Mouse (Mus musculus): ENCODE results near the gene Htr6. TPM values are rescaled to one million over a fixed set of nuclear protein-coding genes. Genes with fewer than 3 reads are reported as not detected.

The Htr6 gene
- polyA plus RNA-seq, 1 experiment from 2014 or later = not detected

GRCm38 (mm10) chr4:139064831-139065230 lies 10.5 kb downstream of the Htr6 start:
- H3K36me3 ChIP-seq = no peaks in the 10 kb centered on the region
- no peak overlapping the region for H3K4me3 ChIP-seq
- no peak overlapping the region for H3K9ac ChIP-seq
- no peaks in the 10 kb centered on the region for H3K4me1 ChIP-seq (replicated peaks)
- H3K27ac ChIP-seq = no peak overlapping the region
- no peak for ATAC-seq (replicated peaks; ENCODE audit: insufficient number of reproducible peaks, insufficient read depth, low FRiP score, low read depth)
- peaks cover 26% of the 10 kb centered on the region for H3K27me3 ChIP-seq
- no peak overlapping the region for H3K4me2 ChIP-seq
- no peaks in the 10 kb centered on the region for H3K9me3 ChIP-seq (replicated peaks)
- 85% methylated on average over 5 of the region's 5 CpGs for WGBS

- Histone ChIP-seq H3K36me3 (no peaks in the 10 kb centered on the region), H3K27ac (no peak overlapping the region), H3K9me3 (replicated peaks) (no peaks in the 10 kb centered on the region), H3K9ac (no peak overlapping the region), H3K4me1 (replicated peaks) (peaks cover 11% of the 10 kb centered on the region), H3K4me3 (no peak overlapping the region), H3K4me2 (no peak overlapping the region), H3K27me3 (peaks cover 10% of the 10 kb centered on the region)
- no peak for ATAC-seq (replicated peaks; ENCODE audit: insufficient number of reproducible peaks, insufficient read depth, low FRiP score, low read depth)
- 5% methylated on average over 7 of the region's 7 CpGs for WGBS
These were observed 15.8 kb downstream of the Htr6 start for GRCm38 (mm10) chr4:139059569-139059968.

GRCm38 (mm10) chr4:139058029-139058428 lies 17.3 kb downstream of the Htr6 start:
- no peak overlapping the region for H3K4me3 ChIP-seq
- H3K27ac ChIP-seq = no peak overlapping the region
- H3K27me3 ChIP-seq = peaks cover 3% of the 10 kb centered on the region; the same call in 1 of the 2 replicates
- H3K36me3 ChIP-seq = no peaks in the 10 kb centered on the region
- peaks cover 16% of the 10 kb centered on the region for H3K4me1 ChIP-seq (replicated peaks)
- no peak overlapping the region for H3K4me2 ChIP-seq
- ATAC-seq (replicated peaks; ENCODE audit: insufficient number of reproducible peaks, insufficient read depth, low FRiP score, low read depth) = no peak
- H3K9me3 ChIP-seq (replicated peaks) = no peaks in the 10 kb centered on the region
- 81% methylated on average over 5 of the region's 5 CpGs for WGBS
- no peak overlapping the region for H3K9ac ChIP-seq

- peaks cover 3% of the 10 kb centered on the region; the same call in 1 of the 2 replicates for H3K27me3 ChIP-seq
- ATAC-seq (replicated peaks; ENCODE audit: insufficient number of reproducible peaks, insufficient read depth, low FRiP score, low read depth) = no peak
- 63% methylated on average over 5 of the region's 5 CpGs for whole genome bisulfite sequencing
- H3K36me3 ChIP-seq = no peaks in the 10 kb centered on the region
- no peak overlapping the region for H3K4me2 ChIP-seq
- no peak overlapping the region for H3K27ac ChIP-seq
- no peaks in the 10 kb centered on the region for H3K9me3 ChIP-seq (replicated peaks)
- H3K4me3 ChIP-seq = no peak overlapping the region
- H3K9ac ChIP-seq = no peak overlapping the region
- peaks cover 16% of the 10 kb centered on the region for H3K4me1 ChIP-seq (replicated peaks)
These were observed 18.1 kb downstream of the Htr6 start for GRCm38 (mm10) chr4:139057291-139057690.

GRCm38 (mm10) chr4:139055744-139056143 lies 19.6 kb downstream of the Htr6 start:
- H3K27me3 ChIP-seq = peaks cover 3% of the 10 kb centered on the region; the same call in 1 of the 2 replicates
- no peak overlapping the region for H3K4me3 ChIP-seq
- no peak for ATAC-seq (replicated peaks; ENCODE audit: insufficient number of reproducible peaks, insufficient read depth, low FRiP score, low read depth)
- no peak overlapping the region for H3K27ac ChIP-seq
- H3K9ac ChIP-seq = no peak overlapping the region
- H3K9me3 ChIP-seq (replicated peaks) = no peaks in the 10 kb centered on the region
- no peaks in the 10 kb centered on the region for H3K36me3 ChIP-seq
- 79% methylated on average over 3 of the region's 3 CpGs for WGBS
- H3K4me1 ChIP-seq (replicated peaks) = peaks cover 16% of the 10 kb centered on the region
- no peak overlapping the region for H3K4me2 ChIP-seq

- ATAC-seq (replicated peaks; ENCODE audit: insufficient number of reproducible peaks, insufficient read depth, low FRiP score, low read depth) = no peak
- Histone ChIP-seq H3K27me3 (peaks cover 3% of the 10 kb centered on the region; the same call in 1 of the 2 replicates), H3K9ac (no peak overlapping the region), H3K27ac (no peak overlapping the region), H3K4me1 (replicated peaks) (peaks cover 16% of the 10 kb centered on the region), H3K4me2 (no peak overlapping the region), H3K9me3 (replicated peaks) (no peaks in the 10 kb centered on the region), H3K4me3 (no peak overlapping the region), H3K36me3 (no peaks in the 10 kb centered on the region)
- WGBS = 77% methylated on average over 4 of the region's 4 CpGs
These were observed 20.0 kb downstream of the Htr6 start for GRCm38 (mm10) chr4:139055336-139055735.

GRCm38 (mm10) chr4:139054300-139054923 lies 21.0 kb downstream of the Htr6 start:
- no peak overlapping the region for H3K9ac ChIP-seq

GRCm38 (mm10) chr4:139053391-139053790 lies 22.0 kb downstream of the Htr6 start:
- no peak overlapping the region for H3K27ac ChIP-seq
- peaks cover 16% of the 10 kb centered on the region for H3K4me1 ChIP-seq (replicated peaks)
- H3K36me3 ChIP-seq = no peaks in the 10 kb centered on the region
- no peaks in the 10 kb centered on the region for H3K9me3 ChIP-seq (replicated peaks)
- no peaks in the 10 kb centered on the region for H3K27me3 ChIP-seq
- no peak overlapping the region for H3K4me2 ChIP-seq
- no peak overlapping the region for H3K4me3 ChIP-seq
- WGBS = 66% methylated on average over 5 of the region's 5 CpGs
- no peak overlapping the region for H3K9ac ChIP-seq
- no peak for ATAC-seq (replicated peaks; ENCODE audit: insufficient number of reproducible peaks, insufficient read depth, low FRiP score, low read depth)

More at GRCm38 (mm10) chr4:139054300-139054923, 21.0 kb downstream of the Htr6 start:
- no peak overlapping the region for H3K4me3 ChIP-seq
- peaks cover 16% of the 10 kb centered on the region for H3K4me1 ChIP-seq (replicated peaks)
- 0 out of 2 replicates have a peak overlapping the region, but pooled peaks have one; percentile 6 for H3K4me2 ChIP-seq
- H3K9me3 ChIP-seq (replicated peaks) = no peaks in the 10 kb centered on the region
- no peaks in the 10 kb centered on the region for H3K27me3 ChIP-seq
- WGBS = 40% methylated on average over 9 of the region's 9 CpGs
- ATAC-seq (replicated peaks; ENCODE audit: insufficient number of reproducible peaks, insufficient read depth, low FRiP score, low read depth) = peak; percentile 25; the same call in 1 of the 2 replicates
- H3K27ac ChIP-seq = peak overlapping the region; percentile 15; the same call in 1 of the 2 replicates
- H3K36me3 ChIP-seq = no peaks in the 10 kb centered on the region

GRCm38 (mm10) chr4:139052796-139053195 lies 22.6 kb downstream of the Htr6 start:
- H3K4me3 ChIP-seq = no peak overlapping the region
- WGBS = 84% methylated on average over 7 of the region's 7 CpGs
- no peak for ATAC-seq (replicated peaks; ENCODE audit: insufficient number of reproducible peaks, insufficient read depth, low FRiP score, low read depth)
- no peaks in the 10 kb centered on the region for H3K27me3 ChIP-seq
- H3K4me2 ChIP-seq = no peak overlapping the region
- no peaks in the 10 kb centered on the region for H3K9me3 ChIP-seq (replicated peaks)
- no peak overlapping the region for H3K27ac ChIP-seq
- no peak overlapping the region for H3K9ac ChIP-seq
- no peaks in the 10 kb centered on the region for H3K36me3 ChIP-seq
- peaks cover 16% of the 10 kb centered on the region for H3K4me1 ChIP-seq (replicated peaks)

GRCm38 (mm10) chr4:139048518-139048917 lies 26.9 kb downstream of the Htr6 start:
- 81% methylated on average over 6 of the region's 6 CpGs for WGBS
- Histone ChIP-seq H3K36me3 (no peaks in the 10 kb centered on the region), H3K4me2 (no peak overlapping the region), H3K4me3 (no peak overlapping the region), H3K27me3 (no peaks in the 10 kb centered on the region), H3K9ac (no peak overlapping the region), H3K4me1 (replicated peaks) (no peaks in the 10 kb centered on the region), H3K9me3 (replicated peaks) (no peaks in the 10 kb centered on the region), H3K27ac (no peak overlapping the region)
- ATAC-seq (replicated peaks; ENCODE audit: insufficient number of reproducible peaks, insufficient read depth, low FRiP score, low read depth) = no peak

- H3K4me3 ChIP-seq = no peak overlapping the region
- H3K9ac ChIP-seq = no peak overlapping the region
- H3K4me2 ChIP-seq = no peak overlapping the region
- 80% methylated on average over 5 of the region's 5 CpGs for WGBS
- no peaks in the 10 kb centered on the region for H3K36me3 ChIP-seq
- ATAC-seq (replicated peaks; ENCODE audit: insufficient number of reproducible peaks, insufficient read depth, low FRiP score, low read depth) = no peak
- no peaks in the 10 kb centered on the region for H3K4me1 ChIP-seq (replicated peaks)
- H3K9me3 ChIP-seq (replicated peaks) = no peaks in the 10 kb centered on the region
- no peak overlapping the region for H3K27ac ChIP-seq
- H3K27me3 ChIP-seq = no peaks in the 10 kb centered on the region
These were observed 29.0 kb downstream of the Htr6 start for GRCm38 (mm10) chr4:139046354-139046753.

GRCm38 (mm10) chr4:139044566-139044965 lies 30.8 kb downstream of the Htr6 start:
- Histone ChIP-seq H3K27ac (no peak overlapping the region), H3K27me3 (peaks cover 13% of the 10 kb centered on the region; the same call in 1 of the 2 replicates), H3K36me3 (no peaks in the 10 kb centered on the region), H3K9ac (no peak overlapping the region), H3K4me3 (no peak overlapping the region), H3K4me2 (no peak overlapping the region), H3K4me1 (replicated peaks) (no peaks in the 10 kb centered on the region), H3K9me3 (replicated peaks) (no peaks in the 10 kb centered on the region)
- 85% methylated on average over 5 of the region's 5 CpGs for WGBS
- no peak for ATAC-seq (replicated peaks; ENCODE audit: insufficient number of reproducible peaks, insufficient read depth, low FRiP score, low read depth)

All from heart, embryonic 15.5 days (tissue).